Mouse (Mus musculus) ES-Bruce4 (cell line): ENCODE data around the gene Pfkp. TPM values are rescaled to one million over a fixed set of nuclear protein-coding genes. Genes with fewer than 3 reads are reported as not detected.

ENCODE experiments used
- H3K27ac ChIP-seq: 2 replicates; pipeline ENCODE4 v1.5.1; 2012; ENCODE audit warnings: low read length, inconsistent platforms; ENCODE audit not compliant: insufficient read depth
- H3K27me3 ChIP-seq: 2 replicates; pipeline ENCODE4 v1.6.1; 2012; ENCODE audit warnings: mild to moderate bottlenecking, low read length, inconsistent platforms; ENCODE audit not compliant: control insufficient read depth, poor library complexity, insufficient read depth, severe bottlenecking
- H3K36me3 ChIP-seq: 2 replicates; pipeline ENCODE4 v1.6.1; 2012; ENCODE audit warnings: inconsistent platforms, mild to moderate bottlenecking, low read length, moderate library complexity; ENCODE audit not compliant: control insufficient read depth, poor library complexity, insufficient read depth, severe bottlenecking
- H3K4me1 ChIP-seq: one replicate; pipeline ENCODE4 v1.8.1; 2011; ENCODE audit warnings: low read length; ENCODE audit not compliant: control insufficient read depth, insufficient read depth
- H3K4me3 ChIP-seq: 2 replicates; pipeline ENCODE4 v1.5.1; 2011; ENCODE audit warnings: low read depth, mild to moderate bottlenecking, low read length
- H3K9ac ChIP-seq: 2 replicates; pipeline ENCODE4 v1.6.1; 2012; ENCODE audit warnings: low read depth, mild to moderate bottlenecking, inconsistent platforms; ENCODE audit not compliant: poor library complexity, severe bottlenecking
- H3K9me3 ChIP-seq: replicated peaks from 2 replicates; pipeline ENCODE4 v1.6.1; 2012; ENCODE audit warnings: mild to moderate bottlenecking, low read length, inconsistent platforms; ENCODE audit not compliant: control insufficient read depth, poor library complexity, insufficient read depth, severe bottlenecking
- CTCF ChIP-seq: IDR thresholded peaks from one replicate; pipeline ENCODE4 v1.8.1; 2011; ENCODE audit warnings: low read depth, low read length
- EP300 ChIP-seq: IDR thresholded peaks from 2 replicates; pipeline ENCODE4 v1.6.1; 2011; ENCODE audit warnings: low read depth, low read length; ENCODE audit not compliant: insufficient read depth
- POLR2A ChIP-seq: IDR thresholded peaks from one replicate; pipeline ENCODE4 v1.8.1; 2011; ENCODE audit warnings: low read length; ENCODE audit not compliant: insufficient read depth
- polyA plus RNA-seq: library from polyadenylated mRNA; stranded (reverse); fragments of >200 nt; gene quantifications from 2 replicates; pipeline ENCODE4 v1.2.4, GENCODE M21; 2011; ENCODE audit warnings: low read depth; ENCODE audit not compliant: missing spikeins, insufficient read depth, insufficient read length

The Pfkp gene
- polyA plus RNA-seq, 1 experiment: 108 TPM

DNA sequence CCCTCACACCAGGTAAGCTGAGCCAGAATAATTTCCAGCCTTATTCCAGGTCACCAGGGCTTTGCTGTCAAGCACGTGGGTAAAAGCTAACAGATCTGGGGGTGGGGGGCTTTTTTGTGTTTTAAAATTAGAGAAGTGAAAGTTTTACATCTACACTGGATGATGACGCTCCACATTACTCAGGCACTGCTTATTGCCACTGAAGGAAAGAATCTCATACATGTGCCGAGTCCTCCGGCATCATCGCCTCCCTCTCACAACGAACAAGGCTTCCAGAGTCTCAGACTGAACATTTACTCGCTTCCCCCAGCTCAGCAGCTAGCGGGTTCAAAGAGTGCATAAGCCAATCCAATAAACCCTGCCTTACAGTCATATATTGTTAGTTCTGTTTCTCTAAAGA lies 16.1 kb downstream of the Pfkp start:
- Histone ChIP-seq H3K9ac (no peak overlapping the region), H3K9me3 (no peaks in the 10 kb centered on the region), H3K36me3 (no peaks in the 10 kb centered on the region; the same call in 1 of the 2 replicates), H3K27ac (no peak overlapping the region), H3K4me3 (no peak overlapping the region), H3K27me3 (no peaks in the 10 kb centered on the region), H3K4me1 (no peaks in the 10 kb centered on the region)
- no peak for TF ChIP-seq POLR2A
- no peak for TF ChIP-seq EP300
- no peak for TF ChIP-seq CTCF

DNA sequence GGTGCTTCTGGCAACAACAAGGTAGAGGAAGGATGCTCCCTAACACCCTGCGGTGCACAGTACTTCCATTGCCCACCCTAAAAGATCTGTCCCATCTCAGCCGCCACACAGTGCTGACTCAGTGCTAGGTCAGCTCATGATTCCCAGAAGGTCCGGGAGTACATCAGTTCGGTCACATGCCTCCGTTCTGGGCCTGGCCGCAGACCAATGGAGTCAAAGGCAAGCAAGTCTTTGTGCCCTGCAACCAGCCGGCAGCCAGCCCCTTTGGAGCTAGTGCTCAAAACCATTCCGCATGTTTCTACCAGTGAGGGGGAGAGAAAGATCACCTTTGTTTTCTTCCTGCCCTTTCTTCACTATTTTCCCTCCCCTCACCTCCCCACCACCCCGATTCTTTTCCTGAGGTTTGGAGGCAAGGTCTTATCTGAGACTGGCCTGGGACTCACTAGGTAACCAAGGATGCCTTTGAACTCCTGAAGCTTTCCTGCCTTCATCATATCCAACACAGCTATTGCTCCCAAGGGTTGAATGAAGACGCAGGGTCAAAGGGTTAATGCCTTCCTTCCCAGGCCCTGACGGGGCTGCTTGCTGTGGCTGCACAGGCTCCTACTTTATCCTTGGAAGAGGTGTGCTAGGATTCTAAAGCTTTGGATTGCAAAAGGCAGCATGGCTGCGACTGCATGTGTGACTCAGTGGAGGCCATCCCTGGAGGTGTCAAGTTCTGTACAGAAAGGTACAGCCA lies 16.6 kb downstream of the Pfkp start:
- no peak overlapping the region for H3K27ac ChIP-seq
- no peaks in the 10 kb centered on the region for H3K9me3 ChIP-seq
- no peaks in the 10 kb centered on the region for H3K4me1 ChIP-seq
- H3K36me3 ChIP-seq: no peaks in the 10 kb centered on the region; the same call in 1 of the 2 replicates
- no peak for TF ChIP-seq CTCF
- TF ChIP-seq POLR2A: no peak
- no peak overlapping the region for H3K9ac ChIP-seq
- H3K4me3 ChIP-seq: peak overlapping the region; percentile 25
- no peaks in the 10 kb centered on the region for H3K27me3 ChIP-seq

DNA sequence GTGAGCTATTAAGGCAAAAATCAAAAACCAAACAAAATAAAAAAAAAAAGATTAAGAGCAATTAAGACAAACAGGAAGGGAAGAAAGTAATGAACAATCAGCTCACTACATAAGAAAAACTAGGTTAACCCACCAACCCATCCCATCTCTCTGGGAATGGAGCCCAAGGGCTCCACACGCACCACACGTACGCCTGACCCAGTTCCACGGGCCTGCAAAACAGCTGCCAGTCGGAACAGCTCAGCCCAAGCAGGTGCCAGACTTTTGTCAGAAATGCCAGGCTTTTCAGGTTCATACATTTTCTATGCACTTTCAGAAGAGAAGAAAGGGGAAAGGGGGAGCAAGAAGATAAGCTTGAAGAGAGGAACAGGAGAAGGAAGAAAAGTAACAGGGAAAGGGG lies 17.9 kb downstream of the Pfkp start:
- Histone ChIP-seq H3K9ac (no peak overlapping the region), H3K4me1 (no peaks in the 10 kb centered on the region), H3K4me3 (no peak overlapping the region), H3K36me3 (no peaks in the 10 kb centered on the region; the same call in 1 of the 2 replicates), H3K9me3 (peaks cover 2% of the 10 kb centered on the region; the same call in 1 of the 2 replicates), H3K27ac (no peak overlapping the region), H3K27me3 (no peaks in the 10 kb centered on the region)
- no peak for TF ChIP-seq EP300
- TF ChIP-seq POLR2A: no peak
- no peak for TF ChIP-seq CTCF

DNA sequence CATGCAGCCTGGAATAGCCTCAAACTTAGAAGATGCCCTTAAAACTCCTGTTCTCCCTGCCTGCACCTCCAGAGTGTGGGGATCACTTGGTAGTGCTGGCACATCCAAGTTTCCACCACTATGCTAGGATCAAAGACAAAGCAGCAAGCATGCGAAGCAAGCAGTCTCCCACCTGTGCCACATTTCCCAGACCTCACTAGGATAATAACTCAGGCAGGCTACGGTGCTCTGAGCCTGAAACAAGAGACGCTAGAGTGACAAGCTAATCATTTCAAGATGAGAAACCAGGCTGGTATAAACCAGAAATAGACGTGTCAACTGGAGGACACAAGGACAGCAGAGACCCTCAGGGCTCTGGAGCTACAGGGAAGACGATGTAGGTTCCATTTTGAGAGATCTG lies 18.6 kb downstream of the Pfkp start:
- Histone ChIP-seq H3K4me1 (no peaks in the 10 kb centered on the region), H3K9me3 (peaks cover 2% of the 10 kb centered on the region; the same call in 1 of the 2 replicates), H3K27ac (no peak overlapping the region), H3K36me3 (no peaks in the 10 kb centered on the region; the same call in 1 of the 2 replicates), H3K27me3 (no peaks in the 10 kb centered on the region), H3K4me3 (no peak overlapping the region), H3K9ac (no peak overlapping the region)
- TF ChIP-seq CTCF: no peak
- TF ChIP-seq POLR2A: no peak
- no peak for TF ChIP-seq EP300

DNA sequence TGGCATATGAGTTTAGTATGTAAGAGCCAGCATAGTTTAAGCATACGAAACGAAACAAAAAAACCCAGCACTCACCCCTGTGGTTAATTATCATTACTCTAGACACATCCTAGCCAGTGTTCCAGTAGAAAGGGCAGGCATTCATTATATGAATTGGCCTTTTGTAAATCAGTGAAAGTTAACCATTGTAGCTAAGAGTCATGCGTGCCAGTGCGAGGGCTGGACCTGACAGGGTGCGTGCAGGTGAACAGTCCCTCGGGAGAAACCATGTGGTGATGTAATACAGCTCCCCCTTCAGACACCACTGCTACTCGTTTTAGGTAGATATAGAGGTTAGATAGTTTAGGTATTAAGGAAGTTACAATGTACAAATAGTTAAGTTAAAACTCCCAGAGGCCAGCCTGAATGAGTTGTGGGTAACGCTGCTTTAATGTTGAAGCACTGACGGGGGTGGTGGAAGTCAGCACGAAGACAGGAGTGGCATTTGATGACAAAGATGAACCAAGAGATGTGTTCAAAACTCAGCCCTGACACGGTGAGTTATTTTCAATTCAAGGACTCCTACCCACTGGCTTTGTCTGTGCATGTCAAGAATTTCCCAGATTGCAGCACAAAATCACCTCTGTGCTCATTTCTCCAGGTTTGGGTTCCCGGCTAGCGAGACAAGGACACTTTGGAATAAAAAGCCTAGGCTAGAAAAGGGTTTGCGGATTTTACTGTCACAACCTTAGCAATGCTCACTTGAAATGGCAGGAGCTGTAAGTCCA lies 19.4 kb downstream of the Pfkp start:
- peaks cover 2% of the 10 kb centered on the region; the same call in 1 of the 2 replicates for H3K9me3 ChIP-seq
- no peaks in the 10 kb centered on the region for H3K27me3 ChIP-seq
- H3K36me3 ChIP-seq: peaks cover under 1% of the 10 kb centered on the region; the same call in 1 of the 2 replicates
- H3K4me1 ChIP-seq: no peaks in the 10 kb centered on the region
- no peak overlapping the region for H3K27ac ChIP-seq
- TF ChIP-seq CTCF: no peak
- no peak for TF ChIP-seq POLR2A
- no peak for TF ChIP-seq EP300
- H3K9ac ChIP-seq: no peak overlapping the region
- no peak overlapping the region for H3K4me3 ChIP-seq

DNA sequence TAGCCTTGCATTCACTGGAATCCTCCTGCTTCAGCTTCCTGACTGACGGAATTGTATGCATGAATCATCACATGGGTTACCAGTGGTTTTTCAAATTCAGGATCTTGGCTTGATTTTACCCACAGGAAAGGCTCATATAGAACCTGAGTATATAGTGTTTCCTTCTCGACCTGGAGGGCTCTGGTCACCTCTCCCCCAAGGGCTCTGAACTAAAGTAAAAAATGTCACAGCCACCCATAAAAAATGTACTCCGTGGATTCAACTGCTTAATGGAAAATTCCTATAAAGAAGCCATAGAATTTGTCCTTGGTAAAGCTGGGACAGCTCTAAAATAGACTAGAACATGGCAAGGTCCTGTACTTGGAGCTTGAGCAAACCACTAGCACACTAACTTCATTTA lies 20.3 kb downstream of the Pfkp start:
- H3K27ac ChIP-seq: no peak overlapping the region
- H3K9ac ChIP-seq: no peak overlapping the region
- H3K9me3 ChIP-seq: peaks cover 2% of the 10 kb centered on the region; the same call in 1 of the 2 replicates
- H3K4me1 ChIP-seq: no peaks in the 10 kb centered on the region
- no peak for TF ChIP-seq CTCF
- TF ChIP-seq EP300: no peak
- no peak for TF ChIP-seq POLR2A
- H3K27me3 ChIP-seq: no peaks in the 10 kb centered on the region
- H3K36me3 ChIP-seq: peaks cover 5% of the 10 kb centered on the region; the same call in 1 of the 2 replicates
- H3K4me3 ChIP-seq: no peak overlapping the region
